In genomic region chr1:89187441-89187840, GRCm38 (mm10) we compare ENCODE assay signal across 21 mouse cellular contexts.
A peak's percentile ranks its signal among the peaks of the same experiment; 100 is the strongest.
DNase-seq lines count a peak whose midpoint lies in the region; ATAC-seq lines count a peak whose summit lies in the region.
"Had no signal": no experiment of that assay in that cellular context is flagged by ENCODE, and none has a peak within 500 bp of the region (broad histone marks: within the 10 kb centered on the region; RNA-seq: fewer than 3 reads in every experiment).

No protein-coding gene starts in this region.

- H3K9ac ChIP-seq in forebrain, embryonic 14.5 days (ENCODE audit: low read length) = no peak overlapping the region
- H3K9ac ChIP-seq: embryonic facial prominence, embryonic 13.5 days; embryonic facial prominence, embryonic 15.5 days; forebrain, embryonic 13.5 days had no signal

- 88% methylated on average over 7 of the region's 7 CpGs for WGBS in forebrain, embryonic 10.5 days
- WGBS in forebrain, embryonic 14.5 days = 85% methylated on average over 7 of the region's 7 CpGs

- H3K4me1 ChIP-seq in forebrain, embryonic 10.5 days = peaks cover 80% of the 10 kb centered on the region
- peaks cover 11% of the 10 kb centered on the region for H3K4me1 ChIP-seq in forebrain, embryonic 14.5 days (ENCODE audit: control insufficient read depth, insufficient read depth, low read length)

- no peak for DNase-seq in forebrain, embryonic 10.5 days (ENCODE audit: extremely low spot score, low spot score)
- no peak for DNase-seq in forebrain, embryonic 14.5 days (ENCODE audit: low spot score)
- DNase-seq in 3T3-L1 (ENCODE audit: low read depth, low spot score) (peak; percentile 53), NIH3T3 (ENCODE audit: low read depth) (peak; percentile 60)
- no peak for DNase-seq in spleen, adult 12 weeks (ENCODE audit: low spot score)
- DNase-seq: adrenal gland, adult 8-10 months; adrenal gland, postnatal 25 days; cerebellum, adult 11 months; cerebellum, adult 18-20 months; cerebellum, adult 8-10 months; cerebellum, adult 9-11 months; cerebellum, postnatal 14 days; cerebellum, postnatal 36 days; embryo, embryonic 11 days had no signal

- ATAC-seq in forebrain, embryonic 14.5 days = no peak
- ATAC-seq: activated CD4-positive, CD25-positive, alpha-beta regulatory T cell, adult 4 months; forebrain, embryonic 16.5 days had no signal

- H3K4me3 ChIP-seq in forebrain, embryonic 10.5 days = no peak overlapping the region
- H3K4me3 ChIP-seq in forebrain, embryonic 14.5 days (ENCODE audit: low read depth, low read length) = no peak overlapping the region
- H3K4me3 ChIP-seq: embryonic facial prominence, embryonic 13.5 days; embryonic facial prominence, embryonic 15.5 days; erythroblast, embryonic 14.5 days; forebrain, embryonic 13.5 days had no signal

- H3K27ac ChIP-seq in forebrain, embryonic 10.5 days = peak overlapping the region; percentile 45; the same call in 1 of the 2 replicates
- no peak overlapping the region for H3K27ac ChIP-seq in forebrain, embryonic 14.5 days (ENCODE audit: low read depth, low read length)
- H3K27ac ChIP-seq: embryonic facial prominence, embryonic 13.5 days; embryonic facial prominence, embryonic 15.5 days; forebrain, embryonic 13.5 days had no signal

- no peaks in the 10 kb centered on the region for H3K36me3 ChIP-seq in forebrain, embryonic 10.5 days (replicated peaks)
- no peaks in the 10 kb centered on the region for H3K36me3 ChIP-seq in forebrain, embryonic 14.5 days (ENCODE audit: control insufficient read depth, insufficient read depth, low read length)
- H3K36me3 ChIP-seq: embryonic facial prominence, embryonic 13.5 days; embryonic facial prominence, embryonic 15.5 days had no signal

- H3K27me3 ChIP-seq in forebrain, embryonic 10.5 days (ENCODE audit: poor library complexity, severe bottlenecking) = no peaks in the 10 kb centered on the region
- H3K27me3 ChIP-seq in forebrain, embryonic 14.5 days (replicated peaks; ENCODE audit: control insufficient read depth, insufficient read depth, low read length) = no peaks in the 10 kb centered on the region
- H3K27me3 ChIP-seq: embryonic facial prominence, embryonic 13.5 days; embryonic facial prominence, embryonic 15.5 days; forebrain, embryonic 13.5 days; Patski had no signal

- no peak overlapping the region for H3K4me2 ChIP-seq in forebrain, embryonic 14.5 days (ENCODE audit: low read length)
- H3K4me2 ChIP-seq: embryonic facial prominence, embryonic 13.5 days; embryonic facial prominence, embryonic 15.5 days; forebrain, embryonic 13.5 days had no signal

- no peaks in the 10 kb centered on the region for H3K9me3 ChIP-seq in forebrain, embryonic 10.5 days
- no peaks in the 10 kb centered on the region for H3K9me3 ChIP-seq in forebrain, embryonic 14.5 days (replicated peaks; ENCODE audit: control insufficient read depth, low read length)
- H3K9me3 ChIP-seq: embryonic facial prominence, embryonic 13.5 days; embryonic facial prominence, embryonic 15.5 days; forebrain, embryonic 13.5 days had no signal

Comparison
In these comparisons a context has a peak if more than half of its experiments do, and no peak if none do; other contexts are left out.
1. DNase-seq: peak in 3T3-L1 (single experiment) and NIH3T3 (single experiment); none in forebrain, embryonic 10.5 days (single experiment), forebrain, embryonic 14.5 days (single experiment) and spleen, adult 12 weeks (single experiment).